Mouse (Mus musculus): ENCODE data around the gene Tmem41a. TPM values are rescaled to one million over a fixed set of nuclear protein-coding genes. Genes with fewer than 3 reads are reported as not detected.
"Not testable (repeated sequence)": the region's sequence is repeated elsewhere in the genome, so short reads cannot be mapped to it uniquely, and the experiment has no call there.

Gene Tmem41a
- total RNA-seq (2021), result 10 to 100 TPM; 17.5 to 18.1 TPM

DNA sequence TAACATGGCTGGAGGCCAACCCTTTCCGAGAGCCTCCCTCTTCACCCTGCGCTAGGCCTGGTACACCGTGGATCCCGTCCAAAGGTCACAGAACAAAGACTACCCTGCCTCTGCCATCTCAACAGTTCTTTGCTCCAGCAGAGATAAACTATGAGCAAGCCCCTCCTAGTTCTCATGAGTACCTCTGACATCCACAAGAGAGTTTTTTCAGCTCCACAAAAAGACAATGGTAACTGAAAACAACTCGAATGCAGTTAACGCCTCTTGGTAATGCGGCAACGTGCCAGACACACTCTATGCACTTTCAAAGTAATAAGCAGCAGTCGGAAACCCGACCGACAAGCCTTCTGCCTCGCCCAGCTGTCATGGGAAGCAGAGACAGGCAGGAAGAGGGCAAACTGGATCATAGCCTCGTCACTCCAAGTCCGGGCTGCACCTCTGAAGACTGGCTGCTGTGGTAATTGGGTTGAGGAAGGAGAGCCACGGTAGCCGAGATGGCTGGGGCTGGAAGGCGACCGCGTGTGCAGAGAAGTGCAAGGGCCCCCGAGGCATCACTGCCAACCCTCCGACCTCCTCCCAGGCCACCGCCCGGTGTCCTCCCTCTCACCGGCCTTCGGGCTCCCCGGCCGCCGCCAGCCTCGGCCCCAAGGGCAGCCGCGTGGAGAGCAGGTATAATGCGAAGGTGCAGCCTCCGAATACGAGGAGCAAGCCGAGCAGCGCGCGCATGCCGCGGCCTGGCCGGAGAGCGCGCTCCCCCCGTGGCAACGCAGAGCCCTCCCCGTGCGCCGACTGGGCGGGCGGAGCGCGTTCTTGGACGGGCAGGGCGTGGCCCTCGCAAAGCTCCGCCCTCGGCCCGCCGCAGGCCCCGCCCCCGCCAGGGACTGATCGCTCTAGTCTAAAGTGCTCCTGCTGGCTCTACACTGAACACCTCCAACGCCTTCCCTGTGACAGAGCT lies at the start of gene Tmem41a:
Tmem41a (minus strand) TSS at position 792 of the 955 bp plus-strand sequence.
- DNase-seq (ENCODE audit: extremely low spot score in 1 of 2, low spot score in 1 of 2), result peak; percentile 70 to 80

DNA sequence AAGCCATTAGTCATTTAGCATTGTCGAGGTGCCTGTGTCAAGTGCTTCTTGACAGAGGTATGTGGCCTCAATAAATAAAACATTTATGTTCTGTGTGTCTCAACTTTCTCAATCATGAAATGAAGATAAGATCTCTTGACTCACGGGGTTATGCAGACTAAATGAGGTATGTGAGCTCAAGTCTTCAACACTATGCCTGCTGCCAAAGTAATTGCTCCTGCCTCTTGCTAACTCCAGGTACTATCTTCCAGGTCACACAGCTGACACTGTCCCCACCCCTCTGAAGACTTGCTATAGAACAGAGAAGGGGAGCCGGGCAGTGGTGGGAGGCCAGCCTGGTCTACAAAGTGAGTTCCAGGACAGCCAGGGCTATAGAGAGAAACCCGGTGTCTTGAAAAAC lies 49.0 kb upstream of the Tmem41a start:
- DNase-seq (ENCODE audit: extremely low spot score in 1 of 2, low spot score in 1 of 2), result no peak

DNA sequence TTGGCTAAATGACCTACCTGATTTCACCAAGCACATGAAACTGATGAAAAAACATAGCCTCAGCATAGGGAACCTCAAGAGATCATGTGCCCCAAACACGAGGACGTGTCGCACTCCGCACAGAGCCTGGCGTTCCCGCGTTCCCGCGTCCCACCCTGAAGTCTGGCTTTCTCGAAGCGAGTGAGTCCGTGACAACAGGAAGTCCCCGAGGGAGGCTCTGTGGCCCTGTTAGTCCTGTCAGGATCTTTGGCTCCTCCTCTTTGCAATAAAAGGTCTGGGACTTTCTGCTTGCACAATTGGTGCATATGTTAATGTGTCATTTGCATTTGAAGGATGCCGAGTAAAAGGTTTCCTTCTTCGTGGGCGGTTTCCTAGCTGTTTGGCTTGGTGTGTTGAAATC lies 48.0 kb upstream of the Tmem41a start, which contains the start of gene Liph:
Liph (minus strand) TSS at position 360 of the 400 bp plus-strand sequence.
- no peak for DNase-seq (ENCODE audit: extremely low spot score in 1 of 2, low spot score in 1 of 2)

DNA sequence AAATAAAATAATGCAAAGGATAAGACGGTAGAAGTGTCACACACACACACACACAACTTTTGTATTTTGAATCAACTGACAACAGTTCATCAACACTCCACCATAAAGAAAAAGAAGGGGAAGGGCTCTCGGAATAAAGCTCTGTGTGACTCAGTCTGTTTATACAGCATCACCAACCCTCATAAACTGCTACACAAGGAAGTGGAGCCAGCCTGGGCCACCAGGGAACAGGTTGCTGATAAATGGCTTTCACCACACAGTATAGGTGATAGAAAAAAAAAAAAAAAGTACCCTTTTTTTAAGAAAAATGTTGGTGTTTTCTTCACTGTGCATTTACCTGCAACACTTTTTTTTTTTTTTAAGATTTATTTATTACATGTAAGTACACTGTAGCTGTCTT lies 44.4 kb upstream of the Tmem41a start:
- no peak for DNase-seq (ENCODE audit: extremely low spot score in 1 of 2, low spot score in 1 of 2)

DNA sequence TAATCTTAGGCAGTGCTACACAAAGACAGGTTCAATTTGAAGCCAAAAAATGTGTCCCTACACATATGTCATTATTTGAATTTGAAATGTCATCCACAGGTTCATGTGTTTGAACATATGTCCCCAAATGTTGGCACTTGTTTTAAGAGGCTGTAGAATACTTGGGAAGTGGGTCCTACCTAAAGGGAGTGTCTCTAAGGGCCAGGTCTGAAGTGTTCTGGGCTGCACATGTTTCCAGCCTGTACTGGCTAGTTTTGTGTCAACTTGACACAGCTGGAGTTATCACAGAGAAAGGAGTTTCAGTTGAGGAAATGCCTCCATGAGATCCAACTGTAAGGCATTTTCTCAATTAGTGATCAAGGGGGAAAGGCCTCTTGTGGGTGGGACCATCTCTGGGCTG lies 43.5 kb upstream of the Tmem41a start:
- not testable (repeated sequence) for DNase-seq (ENCODE audit: extremely low spot score in 1 of 2, low spot score in 1 of 2)

DNA sequence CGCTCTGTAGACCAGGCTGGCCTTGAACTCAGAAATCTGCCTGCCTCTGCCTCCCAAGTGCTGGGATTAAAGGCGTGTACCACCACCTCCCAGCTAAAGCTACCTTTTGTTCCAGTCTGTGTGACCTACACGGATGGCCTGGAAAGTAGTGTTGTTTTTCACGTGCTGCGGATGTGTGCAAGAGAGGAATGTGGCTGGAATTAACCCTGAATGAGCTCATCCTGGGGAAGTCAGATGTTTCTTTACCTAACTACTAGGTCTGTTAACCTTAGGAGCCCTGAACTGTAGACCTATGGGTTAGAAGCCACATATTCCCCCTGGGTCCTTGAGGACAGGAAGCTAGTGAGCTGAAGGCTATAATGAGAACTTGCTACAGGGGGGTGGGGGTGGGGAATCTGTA lies 40.6 kb upstream of the Tmem41a start:
- no peak for DNase-seq (ENCODE audit: extremely low spot score in 1 of 2, low spot score in 1 of 2)

DNA sequence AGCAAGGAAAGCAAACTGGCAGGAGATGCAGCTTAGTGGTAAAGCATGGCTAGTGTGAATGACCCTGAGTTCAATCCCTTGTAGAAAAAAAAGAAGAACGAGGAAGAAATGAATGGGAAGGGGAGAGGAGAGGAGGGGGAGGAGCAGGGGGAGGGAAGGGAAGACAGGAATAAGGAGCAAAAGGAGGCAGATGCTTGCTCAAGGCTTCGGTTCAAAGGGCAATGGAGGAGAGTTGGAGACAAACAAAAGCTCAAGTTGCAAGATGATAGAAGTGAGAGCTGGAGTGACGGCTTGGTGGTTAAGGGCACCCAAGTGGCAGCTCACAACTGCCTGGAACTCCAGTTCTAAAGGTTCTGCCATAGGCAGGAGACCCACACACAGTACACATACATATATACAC lies 38.8 kb upstream of the Tmem41a start:
- DNase-seq (ENCODE audit: extremely low spot score in 1 of 2, low spot score in 1 of 2), result no peak

DNA sequence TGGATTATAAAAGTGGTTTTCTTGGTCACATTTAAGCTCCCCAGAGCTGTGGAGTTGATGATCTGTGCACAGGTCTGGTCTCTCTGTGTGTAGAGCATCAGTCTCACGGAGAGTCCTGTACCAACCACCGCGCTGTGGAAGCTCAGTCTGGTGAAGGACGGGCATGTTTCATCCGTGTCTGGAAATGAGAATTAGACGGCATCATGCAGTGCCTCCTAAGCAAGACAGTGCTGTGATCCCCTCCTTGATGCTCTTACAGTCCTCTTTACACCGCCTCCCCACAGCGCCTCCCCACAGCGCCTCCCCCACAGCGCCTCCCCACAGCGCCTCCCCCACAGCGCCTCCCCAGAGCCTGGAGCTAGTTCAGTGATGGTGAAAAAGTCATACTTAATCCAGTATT lies 36.7 kb upstream of the Tmem41a start:
- DNase-seq (ENCODE audit: extremely low spot score in 1 of 2, low spot score in 1 of 2), result no peak

DNA sequence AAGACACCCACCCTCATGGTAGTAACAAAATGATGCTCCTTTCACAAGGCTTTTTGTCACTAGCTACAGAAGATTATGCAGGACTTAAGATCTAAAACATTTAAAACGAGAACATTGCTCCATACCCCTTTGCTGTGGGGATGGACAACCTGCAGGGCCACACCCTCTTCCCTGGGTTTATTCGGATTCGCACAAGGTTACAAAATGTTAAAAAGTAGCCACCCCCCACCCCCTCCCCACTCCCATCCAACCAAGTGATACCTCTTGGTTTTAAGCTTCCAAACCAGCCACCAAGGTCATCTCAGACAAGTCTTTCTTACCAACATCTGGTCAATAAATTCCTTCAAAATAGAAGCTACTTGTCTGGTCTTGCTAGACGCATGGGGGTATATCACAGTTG lies 36.2 kb upstream of the Tmem41a start:
- no peak for DNase-seq (ENCODE audit: extremely low spot score in 1 of 2, low spot score in 1 of 2)

DNA sequence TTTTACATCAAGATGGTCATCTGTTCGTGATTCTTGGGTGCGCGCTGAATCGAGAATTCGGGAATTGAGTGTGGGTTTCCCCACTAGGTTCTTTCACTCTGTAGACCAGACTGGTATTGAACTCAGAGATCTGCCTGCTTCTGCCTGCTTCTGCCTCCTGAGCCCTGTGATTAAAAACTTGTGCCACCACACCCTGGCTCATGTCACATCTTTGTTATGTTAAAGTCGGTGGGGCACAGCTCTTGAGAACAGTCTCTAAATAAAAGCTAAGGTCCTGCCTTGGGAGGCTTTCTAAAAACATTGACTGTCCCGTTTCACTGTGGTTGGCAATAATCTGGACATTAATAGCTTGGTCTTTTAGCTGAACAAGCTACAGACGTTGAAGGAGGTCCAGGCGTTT lies 35.8 kb upstream of the Tmem41a start:
- DNase-seq (ENCODE audit: extremely low spot score in 1 of 2, low spot score in 1 of 2), result no peak

DNA sequence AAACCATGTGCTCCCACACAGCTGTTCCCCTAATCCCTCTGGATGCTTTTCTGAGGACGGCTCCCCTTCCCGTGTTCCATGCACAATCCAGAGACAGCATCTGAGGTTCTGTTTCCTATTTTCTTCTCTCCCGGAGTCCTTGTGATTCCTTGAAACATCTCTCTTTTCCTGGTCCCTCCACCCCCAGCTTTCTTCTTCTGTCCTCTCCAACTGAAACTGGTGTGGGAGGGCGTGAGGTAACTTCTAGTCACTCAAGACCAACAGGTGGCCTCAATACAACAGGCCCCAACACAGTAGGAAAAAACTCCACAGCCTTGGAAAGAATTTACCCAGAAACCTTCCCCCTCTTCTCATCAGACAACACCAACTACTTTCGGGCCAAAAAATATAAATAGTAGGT lies 30.0 kb upstream of the Tmem41a start:
- DNase-seq (ENCODE audit: extremely low spot score in 1 of 2, low spot score in 1 of 2), result no peak

DNA sequence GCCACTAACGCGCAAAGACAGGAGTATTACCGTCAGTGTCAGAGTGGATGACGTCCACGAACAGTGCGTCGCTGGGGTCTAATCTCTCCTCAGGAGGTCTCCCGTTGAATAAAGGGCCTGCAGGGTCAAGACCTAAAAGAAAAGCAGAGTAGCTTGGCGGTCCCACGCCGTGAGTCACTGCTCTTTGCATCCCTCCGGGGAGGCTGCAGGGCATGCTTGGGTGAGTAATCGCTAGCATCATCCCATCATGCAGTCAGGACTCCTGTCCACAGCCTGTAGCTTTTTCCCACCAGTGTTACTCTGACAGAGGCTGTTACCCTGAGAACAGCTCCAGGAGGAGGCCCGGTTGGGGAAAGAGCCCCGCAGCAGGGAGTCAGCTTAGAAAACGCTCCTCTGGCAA lies 28.9 kb upstream of the Tmem41a start:
- DNase-seq (ENCODE audit: extremely low spot score in 1 of 2, low spot score in 1 of 2), result no peak

DNA sequence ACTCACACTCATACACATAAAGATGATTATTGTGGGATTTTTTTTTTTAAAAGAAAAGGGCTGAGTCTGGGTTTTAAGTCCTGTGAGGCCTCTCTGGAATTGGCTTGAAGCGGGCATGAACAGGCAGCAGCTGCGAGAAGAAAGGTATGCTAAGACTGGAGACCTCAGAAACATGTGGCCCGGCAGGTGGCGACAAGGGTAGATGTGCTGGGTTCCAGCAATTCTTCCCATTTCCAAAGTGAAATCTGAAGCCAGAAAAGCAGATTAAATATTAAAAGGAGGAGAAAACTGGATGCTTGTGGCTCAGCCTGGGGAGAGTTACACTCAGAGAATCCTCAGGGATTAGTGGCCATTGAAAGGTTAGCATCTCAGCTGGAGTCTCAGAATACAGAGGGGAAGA lies 24.1 kb upstream of the Tmem41a start:
- DNase-seq (ENCODE audit: extremely low spot score in 1 of 2, low spot score in 1 of 2), result no peak

DNA sequence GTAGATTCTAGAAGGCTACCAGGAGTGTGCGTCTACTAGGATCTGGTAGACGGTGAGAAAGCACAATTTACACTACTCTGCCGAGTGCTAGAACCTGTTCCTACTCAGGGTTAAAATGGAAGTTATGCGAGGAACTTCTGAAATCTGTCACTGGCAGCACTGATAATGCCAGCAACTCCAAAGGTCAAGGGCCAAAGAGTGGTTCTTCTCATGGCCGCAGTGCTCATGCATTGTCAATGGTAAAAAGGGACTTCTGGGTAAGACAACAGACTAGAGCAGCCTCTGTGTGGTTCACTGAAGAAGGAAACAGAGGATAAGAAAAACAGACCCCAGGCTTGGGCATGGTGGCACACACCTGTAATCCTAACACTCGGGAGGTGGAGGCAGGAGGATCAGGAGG lies 23.2 kb upstream of the Tmem41a start:
- no peak for DNase-seq (ENCODE audit: extremely low spot score in 1 of 2, low spot score in 1 of 2)

DNA sequence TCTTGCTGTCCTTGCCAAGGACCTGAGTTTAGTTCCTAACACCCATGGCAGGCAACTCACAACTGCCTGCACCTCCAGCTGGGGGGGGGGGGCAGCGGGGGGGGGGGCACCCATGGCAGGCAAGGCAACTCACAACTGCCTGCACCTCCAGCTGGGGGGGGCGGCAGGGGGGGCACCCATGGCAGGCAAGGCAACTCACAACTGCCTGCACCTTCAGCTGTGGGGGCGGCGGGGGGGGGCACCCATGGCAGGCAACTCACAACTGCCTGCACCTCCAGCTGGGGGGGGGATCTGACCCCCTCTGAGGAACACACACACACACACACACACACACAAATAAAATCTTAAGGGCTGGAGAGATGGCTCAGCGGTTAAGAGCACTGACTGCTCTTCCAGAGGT lies 22.5 kb upstream of the Tmem41a start:
- DNase-seq (ENCODE audit: extremely low spot score in 1 of 2, low spot score in 1 of 2), result no peak

DNA sequence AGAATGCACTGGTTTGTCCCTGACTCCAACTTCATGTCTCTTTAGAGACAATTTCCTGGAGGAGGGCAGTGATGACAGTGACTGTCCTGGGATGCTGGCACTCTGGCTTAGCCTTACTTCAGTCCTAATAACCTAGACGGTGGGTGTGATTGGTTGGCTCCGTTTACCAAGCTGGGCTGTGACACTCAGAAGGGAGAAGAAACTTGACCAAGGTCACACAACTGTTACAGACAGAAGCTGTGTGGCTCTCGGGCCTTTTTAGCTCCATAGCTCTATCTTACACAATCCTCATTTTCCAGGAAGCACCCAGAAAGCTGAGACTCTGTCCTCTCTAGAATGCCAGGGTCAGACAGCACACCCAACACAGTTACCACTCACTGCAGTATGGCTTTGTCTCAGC lies 18.2 kb upstream of the Tmem41a start:
- DNase-seq (ENCODE audit: extremely low spot score in 1 of 2, low spot score in 1 of 2), result no peak

DNA sequence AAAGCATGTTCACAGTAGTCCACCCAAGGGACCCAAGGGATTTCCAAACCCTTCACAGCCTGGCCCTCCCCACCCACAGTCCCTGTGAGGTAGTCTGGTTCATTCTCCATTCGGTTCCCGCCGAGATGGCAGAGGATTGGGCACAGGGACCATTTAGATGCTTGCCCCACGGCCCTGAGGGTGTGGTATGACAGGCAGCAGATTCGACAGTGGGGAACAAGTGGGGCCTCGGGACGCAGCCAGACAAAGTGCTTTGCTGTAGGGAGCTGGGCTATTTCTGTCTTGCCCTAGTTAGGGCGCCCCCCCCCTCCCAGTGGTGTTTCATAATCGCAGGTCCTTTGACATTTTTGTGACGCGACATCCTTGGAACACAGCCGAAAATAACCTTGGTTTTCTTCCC lies 8.2 kb upstream of the Tmem41a start:
- no peak for DNase-seq (ENCODE audit: extremely low spot score in 1 of 2, low spot score in 1 of 2)

DNA sequence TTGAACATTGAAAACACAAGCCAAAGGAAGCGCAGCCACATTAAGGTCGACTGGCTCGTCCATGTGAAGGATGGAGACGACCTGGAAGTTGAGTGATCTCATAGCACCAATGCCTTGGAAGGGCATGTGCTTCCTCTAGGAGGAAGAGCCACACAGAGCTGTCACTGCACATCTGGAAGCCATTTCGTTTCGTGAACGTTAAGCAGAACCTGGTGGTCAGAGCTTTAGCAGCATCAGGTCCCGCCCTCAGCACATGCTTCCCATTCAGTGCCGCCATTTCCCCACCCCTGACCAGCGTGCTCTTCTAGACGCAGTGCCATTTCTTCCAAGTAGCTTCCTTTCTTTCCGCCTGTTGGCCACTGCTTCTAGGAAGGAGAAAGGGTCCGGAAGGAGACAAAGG lies 18.9 kb downstream of the Tmem41a start:
- no peak for DNase-seq (ENCODE audit: extremely low spot score in 1 of 2, low spot score in 1 of 2)

DNA sequence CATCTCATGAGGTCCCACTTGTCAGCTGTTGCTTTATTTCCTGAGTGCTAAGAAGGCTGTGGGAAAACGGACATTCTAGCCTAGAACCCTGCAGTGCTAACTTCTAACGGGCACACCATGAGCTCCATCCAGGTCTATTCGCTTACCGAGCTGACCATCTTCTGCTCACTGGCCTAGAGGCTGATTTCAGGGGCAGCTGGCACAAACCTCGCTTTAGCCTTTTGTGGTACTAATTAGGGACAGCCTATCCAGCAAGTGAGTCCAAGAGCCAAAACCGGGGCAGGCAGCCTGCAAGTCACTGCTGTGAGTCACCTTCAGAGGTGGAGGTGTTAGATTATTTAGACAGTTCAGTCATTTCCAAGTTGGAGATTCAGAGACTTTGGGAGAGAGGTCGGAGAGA lies 30.7 kb downstream of the Tmem41a start:
- no peak for DNase-seq (ENCODE audit: extremely low spot score in 1 of 2, low spot score in 1 of 2)

DNA sequence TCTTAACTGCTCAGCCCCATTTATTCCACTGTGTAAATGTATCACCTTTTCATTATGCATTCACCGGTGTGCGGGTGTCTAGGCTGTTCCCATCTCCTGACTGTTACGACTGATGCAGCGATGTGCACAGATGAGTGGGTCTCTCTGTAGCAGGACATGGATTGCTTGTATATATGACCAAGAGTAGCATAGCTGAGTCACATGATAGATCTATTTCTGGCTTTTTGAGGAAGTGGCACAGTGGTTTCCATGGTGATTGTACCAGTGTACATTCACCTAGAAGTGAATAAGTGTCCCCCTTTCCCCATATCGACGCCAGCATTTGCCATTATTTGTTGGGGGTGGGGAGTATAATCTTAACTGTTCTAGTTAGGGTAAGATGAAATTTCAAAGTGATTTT lies 34.0 kb downstream of the Tmem41a start:
- no peak for DNase-seq (ENCODE audit: extremely low spot score in 1 of 2, low spot score in 1 of 2)

DNA sequence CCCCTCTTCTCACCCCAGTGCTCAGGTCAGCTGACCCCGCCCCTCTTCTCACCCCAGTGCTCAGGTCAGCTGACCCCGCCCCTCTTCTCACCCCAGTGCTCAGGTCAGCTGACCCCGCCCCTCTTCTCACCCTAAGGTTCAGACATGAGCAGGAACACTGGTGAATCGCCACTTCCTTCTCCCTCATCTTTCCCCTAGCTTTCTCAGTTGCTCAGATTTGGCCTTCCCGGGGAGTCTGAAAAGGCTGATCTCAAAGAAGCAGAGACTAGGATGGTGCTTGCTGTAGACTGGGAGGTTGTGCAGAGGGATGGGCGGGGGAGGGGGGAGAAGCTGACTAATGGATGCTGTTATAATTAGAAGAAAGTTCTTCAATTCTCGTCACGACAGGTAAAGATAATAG lies 38.4 kb downstream of the Tmem41a start:
- DNase-seq (ENCODE audit: extremely low spot score in 1 of 2, low spot score in 1 of 2), result not testable (repeated sequence)

DNA sequence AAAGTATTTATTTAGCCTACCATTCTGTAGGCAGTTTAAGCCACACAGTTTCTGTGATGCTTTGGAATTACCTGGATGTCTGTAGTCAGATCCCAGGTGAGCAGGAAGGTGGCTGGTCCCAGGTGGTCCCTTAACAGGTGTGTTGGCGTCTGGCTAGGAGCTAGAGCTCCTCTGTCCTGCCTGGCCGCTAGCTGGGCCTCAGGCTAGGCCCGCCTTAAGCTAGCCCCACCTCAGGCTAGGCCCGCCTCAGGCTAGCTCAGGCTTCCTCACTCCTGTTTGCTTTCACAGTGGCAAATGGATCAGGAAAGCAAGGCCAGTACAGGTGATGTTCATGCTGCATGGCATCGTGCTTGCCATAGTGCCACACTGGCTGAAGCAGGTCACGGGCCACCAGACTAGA lies 40.5 kb downstream of the Tmem41a start:
- DNase-seq (ENCODE audit: extremely low spot score in 1 of 2, low spot score in 1 of 2), result no peak

Data from layer of hippocampus, postnatal 25 days (tissue).